Mouse (Mus musculus) MEL (cell line): ENCODE measurements around the gene Mpnd. TPM values are rescaled to one million over a fixed set of nuclear protein-coding genes. Genes with fewer than 3 reads are reported as not detected.

ENCODE experiments used
- DNase-seq: peaks from one replicate; pipeline ENCODE4 v3.0.0; 2011; ENCODE audit warnings: low read depth, low spot score
- H3K27ac ChIP-seq: 2 replicates; pipeline ENCODE4 v1.5.1; 2012; ENCODE audit warnings: low read depth, mild to moderate bottlenecking, control low read depth, low read length, moderate library complexity; ENCODE audit not compliant: control insufficient read depth
- H3K27me3 ChIP-seq, 2 experiments: fragments of 150-350 bp in 1 of 2; sonication (generic) in 1 of 2; 2 replicates each; pipeline ENCODE4 v1.6.1; 2012; ENCODE audit warnings: low read length in 2 of 2, mild to moderate bottlenecking in 2 of 2, improper control_type of control experiment in 1 of 2, moderate library complexity in 1 of 2; ENCODE audit not compliant: insufficient read depth in 2 of 2, control insufficient read depth in 1 of 2
- H3K36me3 ChIP-seq, 2 experiments: 2 replicates each; pipeline ENCODE4 v1.6.1; 2012 to 2014; ENCODE audit warnings: low read length in 2 of 2, improper control_type of control experiment in 1 of 2, inconsistent platforms in 1 of 2, mild to moderate bottlenecking in 1 of 2; ENCODE audit not compliant: insufficient read depth in 2 of 2, control insufficient read depth in 1 of 2
- H3K4me1 ChIP-seq, 2 experiments: fragments of 150-350 bp in 1 of 2; sonication (generic) in 1 of 2; 2 replicates each; pipeline ENCODE4 v1.6.1; 2012; ENCODE audit warnings: low read length in 2 of 2, improper control_type of control experiment in 1 of 2, mild to moderate bottlenecking in 1 of 2; ENCODE audit not compliant: insufficient read depth in 2 of 2, control insufficient read depth in 1 of 2
- H3K4me3 ChIP-seq, 2 experiments: fragments of 150-350 bp in 1 of 2; sonication (generic) in 1 of 2; 2 replicates each; pipeline ENCODE4 v1.5.1; 2012; ENCODE audit warnings: low read depth in 2 of 2, low read length in 2 of 2, mild to moderate bottlenecking in 2 of 2, moderate library complexity in 2 of 2, control low read depth in 1 of 2, improper control_type of control experiment in 1 of 2; ENCODE audit not compliant: control insufficient read depth in 1 of 2, insufficient read depth in 1 of 2
- H3K79me2 ChIP-seq: 2 replicates; pipeline ENCODE4 v1.6.1; 2012; ENCODE audit warnings: mild to moderate bottlenecking, low read length, moderate library complexity; ENCODE audit not compliant: control insufficient read depth, poor library complexity, insufficient read depth
- H3K9ac ChIP-seq: 2 replicates; pipeline ENCODE4 v1.6.1; 2012; ENCODE audit warnings: low read depth, mild to moderate bottlenecking, control low read depth, low read length, moderate library complexity; ENCODE audit not compliant: control insufficient read depth, poor library complexity, severe bottlenecking
- H3K9me3 ChIP-seq: fragments of 150-350 bp; sonication (generic); replicated peaks from 2 replicates; pipeline ENCODE4 v1.6.1; 2012; ENCODE audit warnings: mild to moderate bottlenecking, low read length, improper control_type of control experiment, moderate library complexity; ENCODE audit not compliant: insufficient read depth
- CHD2 ChIP-seq: IDR thresholded peaks from 2 replicates; pipeline ENCODE4 v1.6.1; 2011; ENCODE audit warnings: low read length, improper control_type of control experiment
- CTCF ChIP-seq, 3 experiments: IDR thresholded peaks in 2 of 3; conservative IDR thresholded peaks in 1 of 3; 2 replicates each; pipeline ENCODE4 v1.5.1; 2011 to 2012; ENCODE audit warnings: low read length in 3 of 3, low read depth in 2 of 3, mild to moderate bottlenecking in 2 of 3, improper control_type of control experiment in 1 of 3, inconsistent platforms in 1 of 3, mixed read lengths in 1 of 3, moderate library complexity in 1 of 3; ENCODE audit not compliant: control insufficient read depth in 1 of 3, insufficient read depth in 1 of 3, poor library complexity in 1 of 3, severe bottlenecking in 1 of 3
- E2F4 ChIP-seq: IDR thresholded peaks from 2 replicates; pipeline ENCODE4 v1.6.1; 2011; ENCODE audit warnings: low read depth, low read length, improper control_type of control experiment, borderline replicate concordance
- ETS1 ChIP-seq: IDR thresholded peaks from 2 replicates; pipeline ENCODE4 v1.6.1; 2012; ENCODE audit warnings: low read depth, mild to moderate bottlenecking, inconsistent platforms, low read length, improper control_type of control experiment, moderate library complexity
- GATA1 ChIP-seq: IDR thresholded peaks from 2 replicates; pipeline ENCODE4 v1.6.1; 2011; ENCODE audit warnings: low read depth, low read length, improper control_type of control experiment
- JUND ChIP-seq: IDR thresholded peaks from 2 replicates; pipeline ENCODE4 v1.6.1; 2011; ENCODE audit warnings: low read depth, mild to moderate bottlenecking, improper control_type of control experiment, low read length
- MAX ChIP-seq: IDR thresholded peaks from 2 replicates; pipeline ENCODE4 v1.6.1; 2011; ENCODE audit warnings: low read length, improper control_type of control experiment
- MAZ ChIP-seq: IDR thresholded peaks from 2 replicates; pipeline ENCODE4 v1.6.1; 2012; ENCODE audit warnings: low read depth, mild to moderate bottlenecking, inconsistent platforms, low read length, improper control_type of control experiment
- MXI1 ChIP-seq: IDR thresholded peaks from 2 replicates; pipeline ENCODE4 v1.6.1; 2011; ENCODE audit warnings: mild to moderate bottlenecking, low read depth, low read length, improper control_type of control experiment
- NELFE ChIP-seq: IDR thresholded peaks from 2 replicates; pipeline ENCODE4 v1.6.1; 2011; ENCODE audit warnings: low read depth, low read length, improper control_type of control experiment
- POLR2A ChIP-seq, 2 experiments: IDR thresholded peaks; 2 replicates each; pipeline ENCODE4 v1.6.1; 2011 to 2012; ENCODE audit warnings: low read length in 2 of 2, mild to moderate bottlenecking in 2 of 2, control low read depth in 1 of 2, improper control_type of control experiment in 1 of 2, low read depth in 1 of 2, moderate library complexity in 1 of 2; ENCODE audit not compliant: control insufficient read depth in 1 of 2, insufficient read depth in 1 of 2, poor library complexity in 1 of 2
- POLR2AphosphoS5 ChIP-seq: IDR thresholded peaks from 2 replicates; pipeline ENCODE4 v1.6.1; 2012; ENCODE audit warnings: low read depth, borderline replicate concordance, mild to moderate bottlenecking, inconsistent platforms, low read length, moderate library complexity, mixed read lengths
- RCOR1 ChIP-seq: IDR thresholded peaks from 2 replicates; pipeline ENCODE4 v1.6.1; 2012; ENCODE audit warnings: low read depth, mild to moderate bottlenecking, inconsistent platforms, low read length, improper control_type of control experiment
- SIN3A ChIP-seq: IDR thresholded peaks from 2 replicates; pipeline ENCODE4 v1.6.1; 2012; ENCODE audit warnings: low read length, improper control_type of control experiment, inconsistent platforms
- SMC3 ChIP-seq: IDR thresholded peaks from 2 replicates; pipeline ENCODE4 v1.6.1; 2011; ENCODE audit warnings: low read depth, low read length, improper control_type of control experiment
- TAL1 ChIP-seq: IDR thresholded peaks from 2 replicates; pipeline ENCODE4 v1.6.1; 2012; ENCODE audit warnings: mild to moderate bottlenecking, inconsistent platforms, low read length, moderate library complexity, mixed read lengths
- TBP ChIP-seq: IDR thresholded peaks from 2 replicates; pipeline ENCODE4 v1.8.0; 2011; ENCODE audit warnings: low read depth, low read length, improper control_type of control experiment
- TCF12 ChIP-seq: IDR thresholded peaks from 2 replicates; pipeline ENCODE4 v1.6.1; 2014; ENCODE audit warnings: low read depth, mild to moderate bottlenecking, inconsistent platforms, low read length, improper control_type of control experiment, moderate library complexity
- UBTF ChIP-seq: IDR thresholded peaks from 2 replicates; pipeline ENCODE4 v1.6.1; 2012; ENCODE audit warnings: low read depth, mild to moderate bottlenecking, inconsistent platforms, low read length, improper control_type of control experiment, moderate library complexity, borderline replicate concordance; ENCODE audit not compliant: insufficient read depth
- USF2 ChIP-seq, 2 experiments: IDR thresholded peaks; 2 replicates each; pipeline ENCODE4 v1.6.1; 2011 to 2012; ENCODE audit warnings: improper control_type of control experiment in 2 of 2, low read length in 2 of 2, borderline replicate concordance in 1 of 2, inconsistent platforms in 1 of 2, low read depth in 1 of 2, mild to moderate bottlenecking in 1 of 2; ENCODE audit not compliant: insufficient read depth in 1 of 2
- ZC3H11A ChIP-seq: IDR thresholded peaks from 2 replicates; pipeline ENCODE4 v1.6.1; 2012; ENCODE audit warnings: low read depth, mild to moderate bottlenecking, inconsistent platforms, low read length, improper control_type of control experiment
- ZKSCAN1 ChIP-seq: IDR thresholded peaks from 2 replicates; pipeline ENCODE4 v1.6.1; 2012; ENCODE audit warnings: low read depth, mild to moderate bottlenecking, inconsistent platforms, low read length, improper control_type of control experiment, moderate library complexity
- ZMIZ1 ChIP-seq: IDR thresholded peaks from 2 replicates; pipeline ENCODE4 v1.6.1; 2012; ENCODE audit warnings: low read depth, mild to moderate bottlenecking, inconsistent platforms, low read length, improper control_type of control experiment, moderate library complexity
- polyA plus RNA-seq, 2 experiments: library from polyadenylated mRNA; stranded (reverse) in 1 of 2; unstranded in 1 of 2; fragments of >175 nt in 1 of 2; fragments of >200 nt in 1 of 2; gene quantifications; 2 replicates each; pipeline versions ENCODE4 v1.2.1 to v1.2.4; 2012; ENCODE audit warnings: low replicate concordance in 2 of 2, low read depth in 1 of 2; ENCODE audit not compliant: insufficient read length in 2 of 2, insufficient read depth in 1 of 2, missing spikeins in 1 of 2
- total RNA-seq: library from RNA; depleted of rRNA; stranded (reverse); fragments of 300-350 nt; gene quantifications from 2 replicates; pipeline ENCODE4 v1.2.3, GENCODE M21; 2012

The Mpnd gene
- total and polyA plus RNA-seq, 3 experiments = 3.9 to 18.3 TPM; not detected in 1

DNA sequence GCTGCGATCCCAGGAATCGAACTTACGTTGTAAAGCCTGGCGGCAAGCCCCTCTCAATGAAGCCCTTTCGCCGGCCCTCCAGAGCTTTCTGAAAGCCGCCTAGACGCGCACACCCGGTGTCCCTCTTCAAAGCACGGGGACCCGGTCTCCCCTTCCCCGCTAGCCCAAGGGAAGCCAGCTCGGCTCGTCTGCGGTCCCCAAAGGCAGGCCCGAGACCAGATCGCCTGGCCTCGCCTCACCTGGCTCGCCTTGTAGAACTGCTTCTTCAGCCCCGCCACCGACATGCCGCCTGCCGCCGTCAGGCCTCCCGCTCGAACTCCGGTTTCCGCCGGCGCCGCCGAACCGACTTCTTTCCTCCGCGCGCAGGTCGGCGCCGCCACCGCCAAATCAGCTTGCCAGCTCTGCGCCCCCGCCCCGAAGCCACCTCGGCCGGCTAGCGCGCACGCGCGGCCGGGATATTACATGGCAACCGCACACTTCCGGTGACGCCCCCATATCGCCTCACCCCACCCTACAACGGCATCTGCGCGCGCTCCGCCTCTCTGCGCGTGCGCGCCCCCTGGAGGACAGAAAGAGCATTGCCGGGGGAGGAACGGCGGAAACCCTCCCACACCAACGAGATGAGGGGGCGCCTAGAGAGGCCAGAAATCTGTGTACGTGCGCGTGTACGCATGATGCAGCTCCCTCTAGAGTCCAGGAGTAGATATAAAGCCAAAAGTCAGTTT is 30.8 kb downstream of the Mpnd start, which contains the start of gene Sh3gl1 (continued):
- no peak for TF ChIP-seq TAL1
- peak; percentile 10; the same call in 1 of the 2 replicates for TF ChIP-seq GATA1
- TF ChIP-seq ZC3H11A = no peak
- TF ChIP-seq UBTF = 0 out of 2 replicates have a peak, but pooled peaks have one; percentile 53

DNA sequence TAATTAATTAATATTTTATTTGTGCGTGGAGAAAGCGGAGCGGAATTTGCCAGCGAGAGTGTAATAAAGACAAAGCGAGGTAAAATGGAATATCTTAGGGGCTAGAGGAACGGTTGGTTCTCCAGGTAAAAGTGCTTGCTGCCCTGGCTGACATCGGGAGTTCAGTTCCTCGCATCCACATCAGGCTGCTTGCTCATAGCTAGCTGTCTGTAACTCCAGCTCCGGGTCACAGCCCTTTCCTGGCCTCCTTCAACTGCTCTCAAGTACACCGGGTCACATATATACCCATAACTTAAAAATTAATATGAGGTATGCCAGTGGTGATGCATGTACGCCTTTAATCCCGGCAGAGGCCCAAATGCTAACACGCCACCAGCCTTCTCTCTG is 31.4 kb downstream of the Mpnd start:
- TF ChIP-seq SMC3 = no peak
- TF ChIP-seq SIN3A = no peak
- TF ChIP-seq USF2 (IDR thresholded peaks at IDR 0.05; ENCODE audit: borderline replicate concordance in 1 of 2, insufficient read depth in 1 of 2, low read depth in 1 of 2, low read length in 2 of 2) = no peak
- TF ChIP-seq RCOR1 = peak; percentile 1; the same call in 1 of the 2 replicates
- Histone ChIP-seq H3K79me2 (peaks cover 60% of the 10 kb centered on the region), H3K4me3 (peak overlapping the region; percentile 60 to 77), H3K9me3 (no peaks in the 10 kb centered on the region), H3K9ac (peak overlapping the region; percentile 85), H3K4me1 (peaks cover 11 to 35% of the 10 kb centered on the region in 2 experiments), H3K27ac (peak overlapping the region; percentile 48), H3K36me3 (peaks cover 0 to 45% of the 10 kb centered on the region in 2 experiments; a peak in 2 of 4 replicates), H3K27me3 (no peaks in the 10 kb centered on the region)
- DNase-seq = no peak

DNA sequence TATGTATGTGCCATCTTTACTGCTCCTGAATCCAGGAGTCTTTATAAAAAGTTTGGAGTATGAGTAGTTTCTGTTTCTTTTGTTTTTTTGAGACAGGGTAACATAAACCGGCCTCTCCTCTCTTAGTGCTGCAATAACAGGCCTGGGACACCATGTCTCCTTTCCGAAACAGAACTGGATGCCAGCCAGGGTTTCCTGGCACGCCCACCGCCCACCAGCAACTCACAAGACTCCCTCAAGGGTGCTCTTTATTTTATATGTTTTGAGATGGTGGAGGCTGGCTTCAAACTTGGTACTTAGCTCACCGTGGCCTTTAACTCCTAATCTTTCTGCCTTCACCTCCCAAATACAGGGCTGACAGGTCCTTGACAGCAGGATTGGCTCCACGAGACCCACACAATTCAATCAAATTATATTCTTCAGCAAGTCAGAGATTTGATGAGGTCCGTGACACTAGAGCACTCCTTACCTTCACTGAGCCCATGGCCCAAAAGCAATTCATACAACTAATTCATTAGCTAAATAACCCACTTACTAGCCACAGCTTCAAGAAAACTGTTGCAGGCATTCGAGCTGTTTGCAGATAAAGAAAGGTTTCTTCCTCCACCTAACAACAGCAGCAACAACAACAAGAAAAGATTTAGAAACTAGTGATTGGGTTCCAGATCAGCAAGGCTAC is 33.2 kb downstream of the Mpnd start:
- peak overlapping the region; percentile 88 for H3K27ac ChIP-seq
- peaks cover 4 to 38% of the 10 kb centered on the region in 2 experiments for H3K36me3 ChIP-seq
- TF ChIP-seq GATA1 = no peak
- no peak for TF ChIP-seq POLR2AphosphoS5
- peak in 1 of 2 experiments; percentile 25; a peak in 1 of 4 replicates for TF ChIP-seq POLR2A (IDR thresholded peaks at IDR 0.05; ENCODE audit: control insufficient read depth in 1 of 2, insufficient read depth in 1 of 2, low read depth in 1 of 2, low read length in 2 of 2, poor library complexity in 1 of 2)
- TF ChIP-seq TBP = peak; percentile 41; the same call in 1 of the 2 replicates
- TF ChIP-seq CTCF (IDR thresholded peaks at IDR 0.05 in 2 of 3, conservative IDR thresholded peaks at IDR 0.05 in 1 of 3; ENCODE audit: control insufficient read depth in 1 of 3, insufficient read depth in 1 of 3, low read depth in 2 of 3, low read length in 3 of 3, poor library complexity in 1 of 3, severe bottlenecking in 1 of 3) = no peak
- peak; percentile 55; the same call in 1 of the 2 replicates for TF ChIP-seq SIN3A
- no peak for TF ChIP-seq ZC3H11A
- TF ChIP-seq ZKSCAN1 = no peak
- peak; percentile 31; the same call in 1 of the 2 replicates for TF ChIP-seq MAX
- no peak for TF ChIP-seq UBTF
- 0 out of 2 replicates have a peak, but pooled peaks have one; percentile 9 for TF ChIP-seq E2F4
- no peak for TF ChIP-seq ZMIZ1
- no peak for TF ChIP-seq TCF12
- TF ChIP-seq SMC3 = no peak
- peak; percentile 29; the same call in 1 of the 2 replicates for TF ChIP-seq NELFE
- no peak for TF ChIP-seq JUND
- TF ChIP-seq MAZ = no peak
- no peak for TF ChIP-seq CHD2
- 0 out of 2 replicates have a peak, but pooled peaks have one; percentile 0 for TF ChIP-seq ETS1
- peak; percentile 62 for TF ChIP-seq MXI1
- H3K27me3 ChIP-seq = no peaks in the 10 kb centered on the region
- H3K79me2 ChIP-seq = peaks cover 60% of the 10 kb centered on the region
- peaks cover 6 to 35% of the 10 kb centered on the region in 2 experiments for H3K4me1 ChIP-seq
- H3K9ac ChIP-seq = peak overlapping the region; percentile 73
- peak overlapping the region; percentile 8 to 44 for H3K4me3 ChIP-seq
- peak; percentile 84 for DNase-seq
- H3K9me3 ChIP-seq = no peaks in the 10 kb centered on the region
